Mouse (Mus musculus): ENCODE results near the gene Kat8.

DNA sequence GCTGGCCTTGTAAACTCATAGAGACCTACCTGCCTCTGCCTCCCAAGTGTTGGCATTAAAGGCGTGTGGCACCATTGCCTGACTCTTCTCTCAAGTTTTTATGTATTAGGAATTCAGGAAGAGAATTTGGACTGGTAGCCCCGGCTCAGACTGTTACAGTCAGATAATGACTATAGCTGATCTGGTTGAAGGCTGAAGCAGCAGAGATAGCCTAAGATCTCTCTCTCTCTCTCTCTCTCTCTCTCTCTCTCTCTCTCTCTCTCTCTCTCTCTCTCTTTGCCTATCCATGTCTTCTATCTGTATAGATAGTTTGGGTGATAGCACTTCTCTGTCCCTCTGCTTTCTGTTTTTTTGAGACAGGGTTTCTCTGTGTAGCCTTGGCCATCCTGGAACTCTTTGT, 10.5 kb upstream of the Kat8 start:
- TF ChIP-seq POLR2A (IDR thresholded peaks at IDR 0.05; ENCODE audit: low read depth, low read length), result no peak
- TF ChIP-seq CTCF (IDR thresholded peaks at IDR 0.05; ENCODE audit: extremely low read depth, insufficient read depth, insufficient read length, insufficient replicate concordance), result no peak
